Mouse (Mus musculus): ENCODE data around the gene Blcap. TPM values are rescaled to one million over a fixed set of nuclear protein-coding genes. Genes with fewer than 3 reads are reported as not detected.
"Not testable (repeated sequence)": the region's sequence is repeated elsewhere in the genome, so short reads cannot be mapped to it uniquely, and the experiment has no call there.

Blcap gene
- polyA plus RNA-seq (2015; fragmentation: Nextera tagmentation; extraction: Ambion mirVana) = 40.4 and 44.3 TPM in 2 replicates

DNA sequence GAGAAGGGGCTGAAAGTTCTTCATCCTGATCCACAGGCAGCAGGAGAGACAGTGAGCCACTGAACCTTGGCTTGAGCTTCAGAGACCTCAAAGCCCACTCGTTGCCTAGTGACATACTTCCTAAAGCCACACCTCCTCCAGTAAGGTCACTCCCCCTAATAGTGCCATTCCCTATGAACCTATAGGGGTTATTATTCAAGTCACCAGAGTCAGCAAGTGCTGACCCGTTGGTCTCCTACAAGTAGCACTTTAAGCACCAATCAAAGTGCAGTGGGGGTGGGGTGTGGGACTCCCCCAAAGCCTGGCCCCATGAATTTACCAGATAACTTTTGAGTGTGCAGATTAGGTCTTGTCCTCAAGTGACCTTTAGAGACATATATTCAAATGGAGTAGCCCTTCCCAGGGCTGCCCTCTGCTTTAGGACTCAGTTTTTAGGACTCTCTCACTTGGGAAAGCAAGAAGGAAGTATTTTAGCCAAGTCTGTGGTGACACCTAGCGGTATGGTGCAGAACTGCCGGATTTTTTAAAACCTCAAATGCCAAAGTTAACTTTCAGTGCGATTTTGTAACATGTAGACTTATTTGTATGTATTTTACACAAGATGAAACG is at the start of gene Blcap:
Gene Blcap (minus strand): TSS at position 51 of the 609 bp plus-strand sequence.
- peaks cover 8% of the 10 kb centered on the region; the same call in 1 of the 2 replicates for H3K4me1 ChIP-seq
- WGBS = 5% methylated on average over 6 of the region's 6 CpGs
- H3K9ac ChIP-seq = no peak within 1 kb of the TSS
- H3K9me3 ChIP-seq = no peaks in the 10 kb centered on the region
- no peak within 1 kb of the TSS for H3K27ac ChIP-seq
- no peaks in the 10 kb centered on the region for H3K27me3 ChIP-seq (replicated peaks)
- no peak within 1 kb of the TSS for H3K4me2 ChIP-seq
- no peak for ATAC-seq (ENCODE audit: insufficient read depth, low FRiP score, low read depth)
- no peaks in the 10 kb centered on the region for H3K36me3 ChIP-seq
- no peak within 1 kb of the TSS for H3K4me3 ChIP-seq (replicated peaks)

GRCm38 (mm10) chr2:157618393-157618792 is 47.3 kb upstream of the Blcap start:
- 80% methylated on average over 4 of the region's 4 CpGs for WGBS
- no peaks in the 10 kb centered on the region for H3K9me3 ChIP-seq
- no peak overlapping the region for H3K4me2 ChIP-seq

DNA sequence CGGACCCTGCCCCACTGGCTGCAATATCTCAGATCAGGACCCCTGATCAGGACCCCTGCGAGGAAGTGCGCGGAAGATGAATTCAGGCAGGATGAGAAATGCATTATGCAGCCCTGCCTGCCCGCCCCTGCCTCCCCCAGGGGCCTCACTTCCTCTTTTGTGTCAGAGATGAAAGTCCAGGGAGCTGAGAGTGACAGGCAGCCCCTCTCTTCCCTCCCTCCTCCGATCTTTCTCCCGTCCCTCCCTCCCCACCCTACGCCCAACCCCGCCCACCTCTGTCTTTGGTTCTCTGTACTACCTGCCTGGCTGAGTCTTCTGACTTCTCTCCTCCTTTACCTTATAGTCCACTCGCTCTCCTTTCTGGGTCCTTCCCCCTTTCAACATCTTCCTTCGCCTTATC is 42.9 kb upstream of the Blcap start:
- no peak for ATAC-seq (ENCODE audit: insufficient read depth, low FRiP score, low read depth)
- Histone ChIP-seq H3K9me3 (no peaks in the 10 kb centered on the region), H3K4me3 (replicated peaks) (no peak overlapping the region), H3K36me3 (no peaks in the 10 kb centered on the region), H3K4me2 (no peak overlapping the region), H3K27me3 (replicated peaks) (0 out of 2 replicates have a peak, but pooled peaks cover 7% of the 10 kb centered on the region), H3K27ac (no peak overlapping the region), H3K9ac (no peak overlapping the region), H3K4me1 (0 out of 2 replicates have a peak, but pooled peaks cover 3% of the 10 kb centered on the region)
- WGBS = 13% methylated on average over 11 of the region's 11 CpGs

More at GRCm38 (mm10) chr2:157618393-157618792, 47.3 kb upstream of the Blcap start:
- H3K27ac ChIP-seq = no peak overlapping the region
- no peaks in the 10 kb centered on the region for H3K27me3 ChIP-seq (replicated peaks)
- no peak overlapping the region for H3K4me3 ChIP-seq (replicated peaks)
- H3K4me1 ChIP-seq = 0 out of 2 replicates have a peak, but pooled peaks cover 3% of the 10 kb centered on the region
- ATAC-seq (ENCODE audit: insufficient read depth, low FRiP score, low read depth) = no peak
- H3K36me3 ChIP-seq = no peaks in the 10 kb centered on the region
- no peak overlapping the region for H3K9ac ChIP-seq

DNA sequence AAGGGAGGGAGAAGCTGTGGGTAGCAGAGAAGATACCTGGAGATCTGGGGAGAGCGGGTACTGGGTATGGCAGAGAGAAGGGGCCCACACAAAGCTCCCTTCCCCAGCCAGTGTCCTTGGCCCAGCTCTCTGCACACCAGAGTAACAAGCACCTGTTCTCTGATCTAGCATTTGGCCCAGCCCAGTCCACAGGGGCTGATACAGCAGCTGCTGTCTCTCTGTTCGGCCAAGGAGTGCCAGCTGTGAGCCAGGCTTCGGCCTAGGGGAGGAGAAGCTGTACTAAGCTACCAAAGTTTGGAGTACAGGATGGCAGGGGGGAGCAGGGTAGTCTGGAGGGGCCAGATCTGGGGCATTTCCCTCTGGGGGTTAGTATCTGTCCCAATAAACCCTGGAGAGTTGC is 40.7 kb upstream of the Blcap start:
- H3K36me3 ChIP-seq = no peaks in the 10 kb centered on the region
- H3K9me3 ChIP-seq = no peaks in the 10 kb centered on the region
- no peak overlapping the region for H3K27ac ChIP-seq
- H3K4me3 ChIP-seq (replicated peaks) = no peak overlapping the region
- 0 out of 2 replicates have a peak, but pooled peaks cover 7% of the 10 kb centered on the region for H3K27me3 ChIP-seq (replicated peaks)
- peaks cover 16% of the 10 kb centered on the region; the same call in 1 of the 2 replicates for H3K4me1 ChIP-seq
- ATAC-seq (ENCODE audit: insufficient read depth, low FRiP score, low read depth) = no peak
- no peak overlapping the region for H3K9ac ChIP-seq
- 74% methylated on average over 3 of the region's 3 CpGs for WGBS
- H3K4me2 ChIP-seq = no peak overlapping the region

DNA sequence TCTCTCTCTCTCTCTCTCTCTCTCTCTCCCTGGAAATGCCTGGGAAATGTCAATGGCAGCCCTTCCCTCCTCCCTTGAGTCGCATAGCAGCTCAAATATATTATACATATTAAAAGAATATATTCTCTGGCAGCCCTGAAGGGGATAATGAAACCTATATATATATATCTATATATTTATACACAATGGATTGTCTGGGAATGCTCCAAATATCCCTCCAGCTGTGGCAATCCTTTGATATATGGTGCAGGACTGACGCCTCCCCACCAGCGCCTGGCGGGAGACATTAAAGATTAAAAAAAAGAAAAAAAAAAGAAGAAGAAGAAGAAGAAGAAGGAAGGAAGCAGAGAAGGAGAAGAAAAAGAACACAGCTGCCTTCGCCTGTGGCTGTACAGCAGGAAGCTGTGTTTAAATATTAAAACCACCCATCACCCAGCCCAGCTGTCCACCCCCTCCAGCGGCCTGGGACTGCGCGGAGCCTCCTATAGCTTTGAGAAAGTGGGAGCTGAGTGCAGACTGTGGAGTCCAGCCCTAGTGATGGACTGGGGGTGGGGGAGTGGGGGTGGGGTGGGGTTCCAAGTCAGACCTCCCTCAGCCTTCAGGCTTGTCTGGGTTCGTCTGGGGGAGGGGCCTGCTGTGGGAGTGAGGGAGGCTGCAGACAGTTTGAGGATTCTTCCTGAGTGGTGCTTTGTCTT is 36.6 kb upstream of the Blcap start:
- Histone ChIP-seq H3K9ac (no peak overlapping the region), H3K4me1 (peaks cover 13% of the 10 kb centered on the region; the same call in 1 of the 2 replicates), H3K9me3 (no peaks in the 10 kb centered on the region), H3K4me2 (no peak overlapping the region), H3K27me3 (replicated peaks) (0 out of 2 replicates have a peak, but pooled peaks cover 7% of the 10 kb centered on the region), H3K27ac (peak overlapping the region; percentile 74), H3K36me3 (no peaks in the 10 kb centered on the region), H3K4me3 (replicated peaks) (no peak overlapping the region)
- 30% methylated on average over 9 of the region's 9 CpGs for WGBS
- peak; percentile 61 for ATAC-seq (ENCODE audit: insufficient read depth, low FRiP score, low read depth)

- Histone ChIP-seq H3K27me3 (replicated peaks) (0 out of 2 replicates have a peak, but pooled peaks cover 4% of the 10 kb centered on the region), H3K27ac (no peak overlapping the region), H3K36me3 (no peaks in the 10 kb centered on the region), H3K9me3 (no peaks in the 10 kb centered on the region), H3K4me1 (peaks cover 19% of the 10 kb centered on the region), H3K4me3 (replicated peaks) (no peak overlapping the region), H3K4me2 (no peak overlapping the region), H3K9ac (no peak overlapping the region)
- ATAC-seq (ENCODE audit: insufficient read depth, low FRiP score, low read depth) = no peak
- whole genome bisulfite sequencing = 7% methylated on average over 18 of the region's 18 CpGs
These were observed 34.1 kb upstream of the Blcap start for GRCm38 (mm10) chr2:157605025-157605675.

- 31% methylated on average over 6 of the region's 6 CpGs for WGBS
- Histone ChIP-seq H3K4me3 (replicated peaks) (no peak overlapping the region), H3K9me3 (no peaks in the 10 kb centered on the region), H3K27me3 (replicated peaks) (0 out of 2 replicates have a peak, but pooled peaks cover 4% of the 10 kb centered on the region), H3K9ac (no peak overlapping the region), H3K4me1 (peaks cover 6% of the 10 kb centered on the region; the same call in 1 of the 2 replicates), H3K27ac (no peak overlapping the region), H3K4me2 (no peak overlapping the region), H3K36me3 (no peaks in the 10 kb centered on the region)
- ATAC-seq (ENCODE audit: insufficient read depth, low FRiP score, low read depth) = peak; percentile 63; the same call in 1 of the 2 replicates
These were observed 30.4 kb upstream of the Blcap start for GRCm38 (mm10) chr2:157601435-157601839.

- 65% methylated on average over 22 of the region's 22 CpGs for WGBS
- no peaks in the 10 kb centered on the region for H3K36me3 ChIP-seq
- H3K9me3 ChIP-seq = no peaks in the 10 kb centered on the region
- no peak overlapping the region for H3K27ac ChIP-seq
- H3K4me3 ChIP-seq (replicated peaks) = 0 out of 2 replicates have a peak overlapping the region, but pooled peaks have one; percentile 3
- no peak overlapping the region for H3K9ac ChIP-seq
- peaks cover 6% of the 10 kb centered on the region; the same call in 1 of the 2 replicates for H3K4me1 ChIP-seq
- no peaks in the 10 kb centered on the region for H3K27me3 ChIP-seq (replicated peaks)
- peak overlapping the region; percentile 28; the same call in 1 of the 2 replicates for H3K4me2 ChIP-seq
- ATAC-seq (ENCODE audit: insufficient read depth, low FRiP score, low read depth) = no peak
These were observed 25.9 kb upstream of the Blcap start for GRCm38 (mm10) chr2:157596876-157597566.

GRCm38 (mm10) chr2:157585351-157585750 is 14.3 kb upstream of the Blcap start:
- not testable (repeated sequence) for ATAC-seq (ENCODE audit: insufficient read depth, low FRiP score, low read depth); H3K9me3 ChIP-seq; H3K4me2 ChIP-seq; H3K9ac ChIP-seq; H3K4me1 ChIP-seq; H3K27me3 ChIP-seq (replicated peaks); H3K36me3 ChIP-seq; H3K4me3 ChIP-seq (replicated peaks); H3K27ac ChIP-seq
- WGBS = 21% methylated on average over 7 of the region's 7 CpGs

DNA sequence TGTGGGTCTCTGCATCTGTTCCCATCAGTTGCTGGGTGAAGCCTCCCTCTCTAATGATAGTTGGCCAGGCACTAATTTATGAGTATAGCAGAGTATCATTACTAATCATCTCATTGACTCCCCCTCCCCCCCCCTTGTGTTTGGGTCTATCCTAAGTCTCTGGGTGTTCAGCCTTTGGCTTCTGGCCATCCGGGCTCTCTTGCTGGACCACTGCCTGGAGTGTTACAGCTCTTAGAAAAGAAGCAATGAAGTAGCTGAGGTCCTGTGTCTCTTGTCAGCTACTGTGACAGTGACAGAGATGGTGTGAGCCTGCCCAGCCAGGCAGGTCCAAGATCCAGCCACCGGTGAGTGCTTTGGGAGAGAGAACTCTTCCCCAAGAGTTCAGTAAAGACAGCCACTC is 1.7 kb upstream of the Blcap start:
- H3K36me3 ChIP-seq = no peaks in the 10 kb centered on the region
- no peak for ATAC-seq (ENCODE audit: insufficient read depth, low FRiP score, low read depth)
- 62% methylated on average over 2 of the region's 2 CpGs for WGBS
- no peaks in the 10 kb centered on the region for H3K4me1 ChIP-seq
- no peaks in the 10 kb centered on the region for H3K9me3 ChIP-seq
- H3K9ac ChIP-seq = no peak overlapping the region
- H3K4me2 ChIP-seq = no peak overlapping the region
- no peaks in the 10 kb centered on the region for H3K27me3 ChIP-seq (replicated peaks)
- no peak overlapping the region for H3K27ac ChIP-seq
- no peak overlapping the region for H3K4me3 ChIP-seq (replicated peaks)

- Histone ChIP-seq H3K4me1 (peaks cover 11% of the 10 kb centered on the region), H3K4me2 (no peak overlapping the region), H3K9ac (no peak overlapping the region), H3K9me3 (no peaks in the 10 kb centered on the region), H3K36me3 (no peaks in the 10 kb centered on the region), H3K27ac (no peak overlapping the region), H3K4me3 (replicated peaks) (no peak overlapping the region), H3K27me3 (replicated peaks) (no peaks in the 10 kb centered on the region)
- 61% methylated on average over 9 of the region's 9 CpGs for WGBS
- ATAC-seq (ENCODE audit: insufficient read depth, low FRiP score, low read depth) = no peak
These were observed 1.1 kb downstream of the Blcap start for GRCm38 (mm10) chr2:157569796-157570485.

All from stomach, embryonic 15.5 days (tissue).